Mouse (Mus musculus): ENCODE results near the gene Ndc80. TPM values are rescaled to one million over a fixed set of nuclear protein-coding genes. Genes with fewer than 3 reads are reported as not detected.
"Not testable (repeated sequence)": the region's sequence is repeated elsewhere in the genome, so short reads cannot be mapped to it uniquely, and the experiment has no call there.

Gene Ndc80
- polyA plus RNA-seq, 1 experiment from 2014 or later, result 42.9 TPM

- Histone ChIP-seq H3K4me1 (ENCODE audit: control insufficient read depth, insufficient read depth, low read length) (peaks cover 13% of the 10 kb centered on the region), H3K9ac (replicated peaks; ENCODE audit: low read depth, low read length) (peak within 1 kb of the TSS; percentile 90), H3K4me2 (replicated peaks; ENCODE audit: low read depth, low read length) (peak within 1 kb of the TSS; percentile 64), H3K9me3 (ENCODE audit: control insufficient read depth, low read depth, low read length) (no peaks in the 10 kb centered on the region), H3K4me3 (ENCODE audit: low read depth, low read length) (peak within 1 kb of the TSS; percentile 92), H3K27me3 (ENCODE audit: control insufficient read depth, insufficient read depth, low read length) (no peaks in the 10 kb centered on the region), H3K27ac (ENCODE audit: low read length) (peak within 1 kb of the TSS; percentile 99), H3K36me3 (ENCODE audit: control insufficient read depth, insufficient read depth, low read length) (no peaks in the 10 kb centered on the region)
- ATAC-seq (ENCODE audit: insufficient number of reproducible peaks, insufficient read depth, low FRiP score, low read depth), result peak; percentile 97
- WGBS, result under 1% methylated on average over 104 of the region's 109 CpGs
Observed at GRCm38 (mm10) chr17:71474762-71475704, 51.6 kb downstream of the Ndc80 start, which contains the start of gene Smchd1. Gene Smchd1 (minus strand): TSS chr17:71475343.

DNA sequence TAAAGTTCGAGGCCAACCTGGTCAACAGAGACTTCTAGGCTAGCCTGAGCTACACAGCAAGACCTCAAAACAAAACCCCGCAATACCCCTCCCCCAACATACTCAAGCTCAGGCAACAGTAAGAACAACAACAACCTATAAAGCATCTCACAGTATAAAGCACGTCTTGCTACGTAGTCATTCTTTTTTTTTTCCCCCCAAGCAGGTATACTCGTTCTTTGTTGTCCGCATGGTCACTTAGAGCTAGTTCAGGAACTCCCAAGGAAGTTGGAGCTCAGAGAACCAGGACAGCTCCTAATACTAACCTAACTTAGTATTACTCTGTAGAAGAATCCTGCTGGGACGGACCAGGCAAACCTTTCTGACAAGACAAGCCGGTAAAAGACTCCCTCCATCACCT, 52.5 kb downstream of the Ndc80 start:
- H3K4me1 ChIP-seq (ENCODE audit: control insufficient read depth, insufficient read depth, low read length), result peaks cover 13% of the 10 kb centered on the region
- peak overlapping the region; percentile 99; the same call in 1 of the 2 replicates for H3K27ac ChIP-seq (ENCODE audit: low read length)
- no peak for ATAC-seq (ENCODE audit: insufficient number of reproducible peaks, insufficient read depth, low FRiP score, low read depth)
- H3K36me3 ChIP-seq (ENCODE audit: control insufficient read depth, insufficient read depth, low read length), result no peaks in the 10 kb centered on the region
- H3K4me3 ChIP-seq (ENCODE audit: low read depth, low read length), result peak overlapping the region; percentile 92
- H3K4me2 ChIP-seq (replicated peaks; ENCODE audit: low read depth, low read length), result peak overlapping the region; percentile 64
- H3K9ac ChIP-seq (replicated peaks; ENCODE audit: low read depth, low read length), result peak overlapping the region; percentile 90
- no peaks in the 10 kb centered on the region for H3K27me3 ChIP-seq (ENCODE audit: control insufficient read depth, insufficient read depth, low read length)
- 12% methylated on average over 8 of the region's 8 CpGs for WGBS
- no peaks in the 10 kb centered on the region for H3K9me3 ChIP-seq (ENCODE audit: control insufficient read depth, low read depth, low read length)

GRCm38 (mm10) chr17:71471261-71471660, 55.4 kb downstream of the Ndc80 start:
- H3K4me1 ChIP-seq (ENCODE audit: control insufficient read depth, insufficient read depth, low read length), result peaks cover 11% of the 10 kb centered on the region
- H3K27me3 ChIP-seq (ENCODE audit: control insufficient read depth, insufficient read depth, low read length), result no peaks in the 10 kb centered on the region
- H3K9me3 ChIP-seq (ENCODE audit: control insufficient read depth, low read depth, low read length), result no peaks in the 10 kb centered on the region
- H3K4me2 ChIP-seq (replicated peaks; ENCODE audit: low read depth, low read length), result no peak overlapping the region
- H3K27ac ChIP-seq (ENCODE audit: low read length), result no peak overlapping the region
- no peak overlapping the region for H3K4me3 ChIP-seq (ENCODE audit: low read depth, low read length)
- 63% methylated on average over 2 of the region's 2 CpGs for WGBS
- no peaks in the 10 kb centered on the region for H3K36me3 ChIP-seq (ENCODE audit: control insufficient read depth, insufficient read depth, low read length)
- no peak overlapping the region for H3K9ac ChIP-seq (replicated peaks; ENCODE audit: low read depth, low read length)
- no peak for ATAC-seq (ENCODE audit: insufficient number of reproducible peaks, insufficient read depth, low FRiP score, low read depth)

DNA sequence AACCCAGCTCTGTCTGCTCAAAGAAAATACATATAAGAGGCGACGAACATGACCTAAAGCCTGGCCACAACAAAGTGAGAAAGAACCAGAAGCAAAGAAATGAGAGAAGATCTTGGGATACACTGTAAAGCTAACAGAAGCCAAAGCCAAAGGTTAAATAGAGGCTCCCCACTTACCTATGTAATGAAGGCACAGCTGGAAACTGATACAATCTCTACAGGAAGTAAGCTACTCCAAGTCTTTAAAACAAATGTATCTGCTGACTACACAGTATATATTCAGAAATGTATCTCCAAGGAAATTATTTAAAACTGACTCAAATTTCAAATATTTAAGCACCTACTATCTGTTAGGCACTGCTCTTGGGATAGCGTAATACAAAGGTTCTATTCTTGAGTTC, 66.3 kb downstream of the Ndc80 start:
- ATAC-seq (ENCODE audit: insufficient number of reproducible peaks, insufficient read depth, low FRiP score, low read depth), result no peak
- Histone ChIP-seq H3K27ac (ENCODE audit: low read length) (no peak overlapping the region), H3K4me3 (ENCODE audit: low read depth, low read length) (no peak overlapping the region), H3K4me2 (replicated peaks; ENCODE audit: low read depth, low read length) (no peak overlapping the region), H3K4me1 (ENCODE audit: control insufficient read depth, insufficient read depth, low read length) (no peaks in the 10 kb centered on the region), H3K9me3 (ENCODE audit: control insufficient read depth, low read depth, low read length) (no peaks in the 10 kb centered on the region), H3K36me3 (ENCODE audit: control insufficient read depth, insufficient read depth, low read length) (peaks cover 18% of the 10 kb centered on the region), H3K27me3 (ENCODE audit: control insufficient read depth, insufficient read depth, low read length) (no peaks in the 10 kb centered on the region), H3K9ac (replicated peaks; ENCODE audit: low read depth, low read length) (no peak overlapping the region)
- WGBS, result 91% methylated on average over 3 of the region's 3 CpGs

DNA sequence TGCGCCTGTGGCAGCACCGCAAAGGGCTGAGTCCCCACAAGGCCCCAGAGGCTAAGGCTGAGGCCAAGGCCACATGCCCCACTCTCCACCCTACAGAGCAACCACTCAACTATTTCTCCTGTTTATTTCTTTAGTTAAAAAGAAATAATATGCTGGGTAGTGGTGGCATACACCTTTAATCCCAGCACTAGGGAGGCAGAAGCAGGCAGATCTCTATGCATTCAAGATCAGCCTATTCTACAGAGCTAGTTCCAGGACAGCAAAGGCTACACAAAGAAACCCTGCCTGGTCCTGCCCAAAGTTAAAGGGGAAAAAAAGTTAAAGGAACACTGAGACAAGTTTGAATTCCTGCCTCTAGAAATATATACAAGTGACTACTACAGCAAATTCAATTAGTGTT, 66.8 kb downstream of the Ndc80 start, which contains the start of gene Gm4707:
Gm4707 (minus strand) TSS at position 101 of the 400 bp plus-strand sequence.
- H3K9ac ChIP-seq (replicated peaks; ENCODE audit: low read depth, low read length), result no peak within 1 kb of the TSS
- H3K4me3 ChIP-seq (ENCODE audit: low read depth, low read length), result no peak within 1 kb of the TSS
- no peak within 1 kb of the TSS for H3K27ac ChIP-seq (ENCODE audit: low read length)
- no peaks in the 10 kb centered on the region for H3K27me3 ChIP-seq (ENCODE audit: control insufficient read depth, insufficient read depth, low read length)
- H3K9me3 ChIP-seq (ENCODE audit: control insufficient read depth, low read depth, low read length), result no peaks in the 10 kb centered on the region
- 100% methylated on average over 2 of the region's 2 CpGs for WGBS
- ATAC-seq (ENCODE audit: insufficient number of reproducible peaks, insufficient read depth, low FRiP score, low read depth), result no peak
- H3K4me1 ChIP-seq (ENCODE audit: control insufficient read depth, insufficient read depth, low read length), result no peaks in the 10 kb centered on the region
- no peak within 1 kb of the TSS for H3K4me2 ChIP-seq (replicated peaks; ENCODE audit: low read depth, low read length)
- H3K36me3 ChIP-seq (ENCODE audit: control insufficient read depth, insufficient read depth, low read length), result peaks cover 21% of the 10 kb centered on the region

DNA sequence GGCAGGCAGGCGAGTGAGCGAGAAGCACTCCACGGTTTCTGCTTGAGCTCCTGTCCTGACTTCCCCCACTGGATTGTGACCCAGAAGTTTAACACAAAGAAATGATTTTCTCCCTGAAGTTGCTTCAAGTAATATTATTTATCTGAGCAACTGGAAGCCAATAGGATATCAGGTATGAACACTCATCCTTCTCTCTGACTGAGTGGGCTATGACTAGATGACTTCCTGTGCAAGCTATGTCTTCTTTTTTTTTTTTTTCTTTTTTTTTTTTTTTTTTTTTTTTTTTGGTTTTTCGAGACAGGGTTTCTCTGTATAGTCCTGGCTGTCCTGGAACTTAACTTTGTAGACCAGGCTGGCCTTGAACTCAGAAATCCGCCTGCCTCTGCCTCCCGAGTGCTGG, 69.3 kb downstream of the Ndc80 start:
- ATAC-seq (ENCODE audit: insufficient number of reproducible peaks, insufficient read depth, low FRiP score, low read depth); H3K9me3 ChIP-seq (ENCODE audit: control insufficient read depth, low read depth, low read length); H3K4me2 ChIP-seq (replicated peaks; ENCODE audit: low read depth, low read length); H3K9ac ChIP-seq (replicated peaks; ENCODE audit: low read depth, low read length); H3K27ac ChIP-seq (ENCODE audit: low read length); H3K4me3 ChIP-seq (ENCODE audit: low read depth, low read length); H3K27me3 ChIP-seq (ENCODE audit: control insufficient read depth, insufficient read depth, low read length); H3K4me1 ChIP-seq (ENCODE audit: control insufficient read depth, insufficient read depth, low read length): not testable (repeated sequence)
- H3K36me3 ChIP-seq (ENCODE audit: control insufficient read depth, insufficient read depth, low read length), result peaks cover 18% of the 10 kb centered on the region
- 93% methylated on average over 6 of the region's 6 CpGs for WGBS

Other genes with a start within 250 kb of the Ndc80 start
- 1.5 and 3.0 TPM in 2 replicates for gene Emilin2, start 214.9 kb downstream of the Ndc80 start, polyA plus RNA-seq (2014; fragmentation: Nextera tagmentation; extraction: Ambion mirVana)
- 4.4 and 5.2 TPM in 2 replicates for gene Gm4707, start 66.9 kb downstream of the Ndc80 start, polyA plus RNA-seq (2014; fragmentation: Nextera tagmentation; extraction: Ambion mirVana)
- gene Smchd1, start 51.5 kb downstream of the Ndc80 start, polyA plus RNA-seq (2014; fragmentation: Nextera tagmentation; extraction: Ambion mirVana), result 107 and 112 TPM in 2 replicates
- 1.3 and 1.5 TPM in 2 replicates for gene Spdya, start 25.2 kb upstream of the Ndc80 start, polyA plus RNA-seq (2014; fragmentation: Nextera tagmentation; extraction: Ambion mirVana)
- gene Wdr43, start 89.0 kb upstream of the Ndc80 start, polyA plus RNA-seq (2014; fragmentation: Nextera tagmentation; extraction: Ambion mirVana), result 89.6 and 90.1 TPM in 2 replicates
- gene Togaram2, start 146.4 kb upstream of the Ndc80 start, polyA plus RNA-seq (2014; fragmentation: Nextera tagmentation; extraction: Ambion mirVana), result 0.17 and 0.36 TPM in 2 replicates
- gene Pcare, start 226.0 kb upstream of the Ndc80 start, polyA plus RNA-seq (2014; fragmentation: Nextera tagmentation; extraction: Ambion mirVana), result not detected in 2 replicates
- 7.5 and 8.2 TPM in 2 replicates for gene Clip4, start 241.6 kb upstream of the Ndc80 start, polyA plus RNA-seq (2014; fragmentation: Nextera tagmentation; extraction: Ambion mirVana)